Mouse (Mus musculus): ENCODE measurements at regions not wholly inside any gene's neighbourhood (a gene's known extent, or its start where the extent isn't known, plus 50 kb on each side); places are given as distances from the start of the nearest gene placed in this dataset.
"Not testable (repeated sequence)": the region's sequence is repeated elsewhere in the genome, so short reads cannot be mapped to it uniquely, and the experiment has no call there.

DNA sequence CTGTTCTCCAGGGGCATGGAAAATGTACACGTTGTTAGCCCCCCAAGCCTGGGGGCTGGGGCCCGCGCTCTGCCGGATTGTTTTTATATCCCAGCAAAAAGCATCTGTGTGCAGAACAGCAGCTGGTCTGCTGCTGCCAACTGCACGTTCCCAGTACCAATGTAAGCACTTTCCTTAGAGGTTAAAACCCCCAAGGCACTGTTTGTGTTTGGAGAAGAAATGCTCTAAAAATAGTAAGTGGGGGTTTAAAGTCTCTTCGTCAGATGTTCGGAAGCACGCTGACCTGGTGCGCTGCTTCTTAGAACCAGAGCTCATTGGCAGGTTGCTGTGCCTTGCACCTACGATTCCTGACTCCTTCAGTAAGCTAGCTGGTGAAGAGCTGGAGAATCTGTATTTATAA is 111.4 kb upstream of the Adgrf1 start:
- DNase-seq (ENCODE audit: low spot score) (peak; percentile 45), ATAC-seq (ENCODE audit: insufficient number of reproducible peaks, low FRiP score, low TSS enrichment, low read depth) (no peak; the same call in 1 of the 2 replicates)
- Histone ChIP-seq H3K4me3 (ENCODE audit: low read depth, low read length) (no peak overlapping the region), H3K4me2 (ENCODE audit: low read depth, severe bottlenecking) (peak overlapping the region; percentile 27; the same call in 1 of the 2 replicates), H3K27ac (replicated peaks; ENCODE audit: low read depth, low read length) (0 out of 2 replicates have a peak overlapping the region, but pooled peaks have one; percentile 33), H3K27me3 (ENCODE audit: control insufficient read depth, insufficient read depth, low read length) (no peaks in the 10 kb centered on the region), H3K9ac (ENCODE audit: low read length) (no peak overlapping the region), H3K36me3 (ENCODE audit: control insufficient read depth, insufficient read depth, low read length) (no peaks in the 10 kb centered on the region), H3K4me1 (ENCODE audit: control insufficient read depth, insufficient read depth, low read length) (peaks cover 11% of the 10 kb centered on the region), H3K9me3 (ENCODE audit: control insufficient read depth, low read length) (no peaks in the 10 kb centered on the region)
- WGBS: 24% methylated on average over 10 of the region's 10 CpGs

GRCm38 (mm10) chr17:43161306-43161705 is 108.8 kb upstream of the Adgrf1 start:
- not testable (repeated sequence) for H3K36me3 ChIP-seq (ENCODE audit: control insufficient read depth, insufficient read depth, low read length); ATAC-seq (ENCODE audit: insufficient number of reproducible peaks, low FRiP score, low TSS enrichment, low read depth); DNase-seq (ENCODE audit: low spot score); H3K4me2 ChIP-seq (ENCODE audit: low read depth, severe bottlenecking); H3K9me3 ChIP-seq (ENCODE audit: control insufficient read depth, low read length); H3K27ac ChIP-seq (replicated peaks; ENCODE audit: low read depth, low read length); H3K4me3 ChIP-seq (ENCODE audit: low read depth, low read length); H3K27me3 ChIP-seq (ENCODE audit: control insufficient read depth, insufficient read depth, low read length); H3K9ac ChIP-seq (ENCODE audit: low read length)
- peaks cover 11% of the 10 kb centered on the region for H3K4me1 ChIP-seq (ENCODE audit: control insufficient read depth, insufficient read depth, low read length)
- WGBS: 75% methylated on average over 8 of the region's 10 CpGs

DNA sequence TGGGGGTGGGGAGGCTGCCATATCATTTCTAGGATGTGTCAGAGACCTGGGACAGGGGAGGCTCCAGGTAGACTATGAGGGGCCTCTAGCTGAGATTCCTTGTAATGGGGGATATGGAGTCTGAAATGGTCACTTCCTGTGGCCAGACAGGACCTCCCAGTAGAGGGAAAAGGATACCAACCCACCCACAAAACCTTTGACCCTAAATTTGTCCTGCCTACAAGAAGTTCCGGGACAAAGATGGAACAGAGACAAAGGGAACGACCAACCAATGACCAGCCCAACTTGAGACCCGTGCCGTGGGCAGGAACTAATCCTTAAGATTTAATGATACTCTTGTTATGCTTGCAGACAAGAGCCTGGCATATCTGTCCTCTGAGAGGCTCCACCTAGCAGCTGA is 107.0 kb upstream of the Adgrf1 start:
- Histone ChIP-seq H3K4me3 (ENCODE audit: low read depth, low read length) (no peak overlapping the region), H3K9me3 (ENCODE audit: control insufficient read depth, low read length) (no peaks in the 10 kb centered on the region), H3K4me2 (ENCODE audit: low read depth, severe bottlenecking) (no peak overlapping the region), H3K9ac (ENCODE audit: low read length) (no peak overlapping the region), H3K27me3 (ENCODE audit: control insufficient read depth, insufficient read depth, low read length) (no peaks in the 10 kb centered on the region), H3K36me3 (ENCODE audit: control insufficient read depth, insufficient read depth, low read length) (no peaks in the 10 kb centered on the region), H3K27ac (replicated peaks; ENCODE audit: low read depth, low read length) (no peak overlapping the region), H3K4me1 (ENCODE audit: control insufficient read depth, insufficient read depth, low read length) (peaks cover 7% of the 10 kb centered on the region)
- DNase-seq (ENCODE audit: low spot score) (no peak), ATAC-seq (ENCODE audit: insufficient number of reproducible peaks, low FRiP score, low TSS enrichment, low read depth) (no peak)
- WGBS: 90% methylated on average over 4 of the region's 4 CpGs

DNA sequence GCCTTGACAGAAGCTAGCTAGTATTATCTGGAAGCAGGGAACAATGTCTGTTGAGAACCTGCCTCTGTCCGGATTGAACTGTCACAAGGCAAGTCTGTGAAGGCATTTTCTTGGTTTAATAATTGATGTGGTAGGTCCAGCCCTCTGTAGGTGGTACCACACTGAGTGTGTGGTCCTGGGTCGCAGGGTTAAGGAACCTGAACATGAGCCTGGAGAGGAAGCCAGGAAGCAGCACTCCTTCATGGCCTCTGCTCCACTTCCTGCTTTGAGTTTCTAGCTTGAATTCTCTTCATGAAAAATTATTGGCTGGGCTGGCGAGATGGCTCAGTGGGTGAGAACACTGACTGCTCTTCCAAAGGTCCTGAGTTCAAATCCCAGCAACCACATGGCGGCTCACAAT is 104.0 kb upstream of the Adgrf1 start:
- WGBS: 65% methylated on average over 4 of the region's 4 CpGs
- ATAC-seq (ENCODE audit: insufficient number of reproducible peaks, low FRiP score, low TSS enrichment, low read depth) (no peak), DNase-seq (ENCODE audit: low spot score) (no peak)
- Histone ChIP-seq H3K27me3 (ENCODE audit: control insufficient read depth, insufficient read depth, low read length) (no peaks in the 10 kb centered on the region), H3K9me3 (ENCODE audit: control insufficient read depth, low read length) (no peaks in the 10 kb centered on the region), H3K4me1 (ENCODE audit: control insufficient read depth, insufficient read depth, low read length) (no peaks in the 10 kb centered on the region), H3K36me3 (ENCODE audit: control insufficient read depth, insufficient read depth, low read length) (no peaks in the 10 kb centered on the region), H3K4me2 (ENCODE audit: low read depth, severe bottlenecking) (no peak overlapping the region), H3K4me3 (ENCODE audit: low read depth, low read length) (no peak overlapping the region), H3K27ac (replicated peaks; ENCODE audit: low read depth, low read length) (no peak overlapping the region), H3K9ac (ENCODE audit: low read length) (no peak overlapping the region)

DNA sequence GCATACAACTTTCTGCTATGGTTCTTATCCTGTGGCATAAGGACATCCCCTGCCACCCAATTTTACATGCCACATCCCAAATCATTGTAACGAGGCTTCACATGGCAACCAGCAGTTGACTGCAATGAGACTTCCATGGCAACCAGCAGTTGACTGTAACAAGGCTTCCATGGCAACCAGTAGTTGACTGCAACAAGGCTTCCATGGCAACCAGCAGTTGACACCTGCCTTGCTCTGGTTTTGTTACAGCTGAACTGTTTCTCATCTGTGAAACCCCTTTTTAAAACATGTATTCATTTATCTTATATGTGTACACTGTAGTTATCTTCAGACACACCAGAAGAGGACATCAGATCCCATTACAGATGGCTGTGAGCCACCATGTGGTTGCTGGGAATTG is 100.7 kb upstream of the Adgrf1 start:
- DNase-seq (ENCODE audit: low spot score) (no peak), ATAC-seq (ENCODE audit: insufficient number of reproducible peaks, low FRiP score, low TSS enrichment, low read depth) (no peak)
- Histone ChIP-seq H3K27ac (replicated peaks; ENCODE audit: low read depth, low read length) (no peak overlapping the region), H3K9me3 (ENCODE audit: control insufficient read depth, low read length) (no peaks in the 10 kb centered on the region), H3K9ac (ENCODE audit: low read length) (no peak overlapping the region), H3K36me3 (ENCODE audit: control insufficient read depth, insufficient read depth, low read length) (no peaks in the 10 kb centered on the region), H3K4me3 (ENCODE audit: low read depth, low read length) (no peak overlapping the region), H3K4me1 (ENCODE audit: control insufficient read depth, insufficient read depth, low read length) (no peaks in the 10 kb centered on the region), H3K27me3 (ENCODE audit: control insufficient read depth, insufficient read depth, low read length) (no peaks in the 10 kb centered on the region), H3K4me2 (ENCODE audit: low read depth, severe bottlenecking) (no peak overlapping the region)
- WGBS: 70% methylated on average over 1 of the region's 1 CpGs

GRCm38 (mm10) chr17:43172657-43173165 is 97.4 kb upstream of the Adgrf1 start:
- DNase-seq (ENCODE audit: low spot score) (no peak), ATAC-seq (ENCODE audit: insufficient number of reproducible peaks, low FRiP score, low TSS enrichment, low read depth) (no peak)
- Histone ChIP-seq H3K4me2 (ENCODE audit: low read depth, severe bottlenecking) (no peak overlapping the region), H3K4me1 (ENCODE audit: control insufficient read depth, insufficient read depth, low read length) (no peaks in the 10 kb centered on the region), H3K36me3 (ENCODE audit: control insufficient read depth, insufficient read depth, low read length) (no peaks in the 10 kb centered on the region), H3K27ac (replicated peaks; ENCODE audit: low read depth, low read length) (no peak overlapping the region), H3K27me3 (ENCODE audit: control insufficient read depth, insufficient read depth, low read length) (no peaks in the 10 kb centered on the region), H3K9me3 (ENCODE audit: control insufficient read depth, low read length) (no peaks in the 10 kb centered on the region), H3K9ac (ENCODE audit: low read length) (no peak overlapping the region), H3K4me3 (ENCODE audit: low read depth, low read length) (no peak overlapping the region)
- 87% methylated on average over 6 of the region's 6 CpGs for WGBS

DNA sequence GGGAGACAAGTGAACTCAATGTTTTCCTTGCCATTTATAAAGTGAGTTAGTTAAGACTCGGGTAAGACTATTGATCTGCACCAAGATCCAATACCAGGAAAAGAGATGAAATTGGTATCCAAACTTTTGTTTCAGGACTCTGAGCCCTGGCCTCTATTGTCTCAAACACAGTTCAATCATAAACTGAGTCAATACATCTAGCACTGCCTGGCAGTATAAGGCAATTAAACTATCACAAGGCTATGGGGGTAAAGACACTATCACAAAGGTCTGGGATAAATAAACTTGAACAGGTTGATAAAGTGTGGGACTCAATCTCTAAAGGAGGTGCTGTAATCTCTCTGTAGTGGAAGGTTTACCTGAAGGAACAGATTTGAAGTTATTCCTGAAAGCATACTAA is 95.3 kb upstream of the Adgrf1 start:
- H3K27me3 ChIP-seq (ENCODE audit: control insufficient read depth, insufficient read depth, low read length): no peaks in the 10 kb centered on the region
- H3K4me3 ChIP-seq (ENCODE audit: low read depth, low read length): no peak overlapping the region
- WGBS: 69% methylated on average over 1 of the region's 1 CpGs
- no peak overlapping the region for H3K9ac ChIP-seq (ENCODE audit: low read length)
- no peak overlapping the region for H3K27ac ChIP-seq (replicated peaks; ENCODE audit: low read depth, low read length)
- ATAC-seq (ENCODE audit: insufficient number of reproducible peaks, low FRiP score, low TSS enrichment, low read depth) (no peak), DNase-seq (ENCODE audit: low spot score) (no peak)
- no peak overlapping the region for H3K4me2 ChIP-seq (ENCODE audit: low read depth, severe bottlenecking)
- H3K4me1 ChIP-seq (ENCODE audit: control insufficient read depth, insufficient read depth, low read length): no peaks in the 10 kb centered on the region
- no peaks in the 10 kb centered on the region for H3K9me3 ChIP-seq (ENCODE audit: control insufficient read depth, low read length)
- no peaks in the 10 kb centered on the region for H3K36me3 ChIP-seq (ENCODE audit: control insufficient read depth, insufficient read depth, low read length)

- Histone ChIP-seq H3K9me3 (ENCODE audit: control insufficient read depth, low read length) (no peaks in the 10 kb centered on the region), H3K27me3 (ENCODE audit: control insufficient read depth, insufficient read depth, low read length) (no peaks in the 10 kb centered on the region), H3K4me1 (ENCODE audit: control insufficient read depth, insufficient read depth, low read length) (no peaks in the 10 kb centered on the region), H3K9ac (ENCODE audit: low read length) (no peak overlapping the region), H3K27ac (replicated peaks; ENCODE audit: low read depth, low read length) (no peak overlapping the region), H3K4me2 (ENCODE audit: low read depth, severe bottlenecking) (no peak overlapping the region), H3K36me3 (ENCODE audit: control insufficient read depth, insufficient read depth, low read length) (no peaks in the 10 kb centered on the region), H3K4me3 (ENCODE audit: low read depth, low read length) (no peak overlapping the region)
- no peak for ATAC-seq (ENCODE audit: insufficient number of reproducible peaks, low FRiP score, low TSS enrichment, low read depth)
- WGBS: 26% methylated on average over 1 of the region's 1 CpGs
- DNase-seq (ENCODE audit: low spot score): no peak
These were observed 92.9 kb upstream of the Adgrf1 start for GRCm38 (mm10) chr17:43177244-43177643.

DNA sequence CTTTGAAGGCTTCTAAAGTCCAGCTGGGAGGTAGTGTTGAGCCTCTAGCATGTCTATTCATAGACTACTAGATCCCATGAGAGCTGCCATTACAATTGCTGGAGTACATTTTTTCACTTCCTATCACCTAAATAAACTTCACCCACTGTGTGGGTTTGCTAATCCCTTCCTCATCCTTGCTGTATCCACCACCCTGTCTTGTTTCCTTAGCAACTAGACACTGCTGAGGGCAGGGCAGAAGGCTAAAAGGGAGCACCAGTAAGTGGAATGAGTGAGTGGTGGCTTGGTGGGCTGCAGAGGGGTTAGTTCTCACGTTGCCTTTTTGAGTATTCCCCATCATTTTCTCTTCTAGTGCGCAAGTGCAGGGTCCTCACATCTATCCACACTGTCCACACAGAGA is 80.1 kb upstream of the Adgrf1 start:
- 71% methylated on average over 2 of the region's 2 CpGs for WGBS
- no peak overlapping the region for H3K4me3 ChIP-seq (ENCODE audit: low read depth, low read length)
- ATAC-seq (ENCODE audit: insufficient number of reproducible peaks, low FRiP score, low TSS enrichment, low read depth) (no peak), DNase-seq (ENCODE audit: low spot score) (no peak)
- no peak overlapping the region for H3K27ac ChIP-seq (replicated peaks; ENCODE audit: low read depth, low read length)
- H3K4me1 ChIP-seq (ENCODE audit: control insufficient read depth, insufficient read depth, low read length): no peaks in the 10 kb centered on the region
- H3K9ac ChIP-seq (ENCODE audit: low read length): no peak overlapping the region
- no peaks in the 10 kb centered on the region for H3K9me3 ChIP-seq (ENCODE audit: control insufficient read depth, low read length)
- H3K36me3 ChIP-seq (ENCODE audit: control insufficient read depth, insufficient read depth, low read length): no peaks in the 10 kb centered on the region
- H3K27me3 ChIP-seq (ENCODE audit: control insufficient read depth, insufficient read depth, low read length): no peaks in the 10 kb centered on the region
- H3K4me2 ChIP-seq (ENCODE audit: low read depth, severe bottlenecking): no peak overlapping the region

All from limb, embryonic 11.5 days (tissue).